Mouse (Mus musculus) bone marrow macrophage, adult 2 months (primary cell): Measurements from ENCODE around the gene Slc16a1.

Experiments used
- CTCF ChIP-seq: IDR thresholded peaks from 2 replicates; pipeline ENCODE4 v1.5.1; 2012; ENCODE audit warnings: low read depth, mild to moderate bottlenecking, low read length, moderate library complexity
- POLR2A ChIP-seq: IDR thresholded peaks from 2 replicates; pipeline ENCODE4 v1.6.1; 2012; ENCODE audit warnings: mild to moderate bottlenecking, low read depth, low read length, borderline replicate concordance

- TF ChIP-seq CTCF (no peak), POLR2A (no peak)
Measured at GRCm38 (mm10) chr3:104662007-104662406, 23.5 kb downstream of the Slc16a1 start.
